Mouse (Mus musculus) lung, embryonic 15.5 days (tissue): ENCODE results near the gene Vps29. TPM values are rescaled to one million over a fixed set of nuclear protein-coding genes. Genes with fewer than 3 reads are reported as not detected.

Experiments
- ATAC-seq: fragments of 200-750 bp; cut with Nextera tagmentation; 2 replicates; pipeline ENCODE4 v1.8.0; 2017; ENCODE audit warnings: moderate number of reproducible peaks, borderline replicate concordance; ENCODE audit not compliant: low FRiP score, low TSS enrichment; ENCODE audit errors: extremely low read depth
- H3K27ac ChIP-seq: fragments of 300-500 bp; sonication (generic); 2 replicates; pipeline ENCODE4 v1.5.1; 2015; ENCODE audit warnings: moderate library complexity, mild to moderate bottlenecking, inconsistent platforms
- H3K27me3 ChIP-seq: fragments of 300-500 bp; sonication (generic); 2 replicates; pipeline ENCODE4 v1.6.1; 2015; ENCODE audit warnings: inconsistent platforms
- H3K36me3 ChIP-seq: fragments of 300-500 bp; sonication (generic); 2 replicates; pipeline ENCODE4 v1.6.1; 2015; ENCODE audit warnings: inconsistent platforms
- H3K4me1 ChIP-seq: fragments of 300-500 bp; sonication (generic); 2 replicates; pipeline ENCODE4 v1.6.1; 2015; ENCODE audit warnings: inconsistent platforms
- H3K4me2 ChIP-seq: fragments of 300-500 bp; sonication (generic); 2 replicates; pipeline ENCODE4 v1.6.1; 2015; ENCODE audit warnings: inconsistent platforms, mild to moderate bottlenecking, moderate library complexity
- H3K4me3 ChIP-seq: fragments of 300-500 bp; sonication (generic); 2 replicates; pipeline ENCODE4 v1.5.1; 2015; ENCODE audit warnings: mild to moderate bottlenecking, inconsistent platforms
- H3K9ac ChIP-seq: fragments of 300-500 bp; sonication (generic); 2 replicates; pipeline ENCODE4 v1.6.1; 2015; ENCODE audit warnings: inconsistent platforms
- H3K9me3 ChIP-seq: fragments of 300-500 bp; sonication (generic); 2 replicates; pipeline ENCODE4 v1.6.1; 2016; ENCODE audit warnings: inconsistent platforms
- WGBS: fragments of 180-500 bp; shearing (Covaris S2); methylation state at CpG from one replicate; pipeline ENCODE4 v1.1.7; 2015; 5-methylcytosine and 5-hydroxymethylcytosine counted together
- polyA plus RNA-seq: library from polyadenylated mRNA; unstranded; fragments of >200 nt; fragmentation: Nextera tagmentation; extraction: Ambion mirVana; gene quantifications from 2 replicates; pipeline ENCODE4 v1.2.1, GENCODE M21; 2015

Gene Vps29
- 211 and 224 TPM in 2 replicates for polyA plus RNA-seq

- H3K27me3 ChIP-seq = no peaks in the 10 kb centered on the region
- H3K27ac ChIP-seq = peak within 1 kb of the TSS; percentile 70
- peak within 1 kb of the TSS; percentile 99 for H3K4me3 ChIP-seq
- ATAC-seq = peak; percentile 90
- 0 out of 2 replicates have a peak, but pooled peaks cover 4% of the 10 kb centered on the region for H3K36me3 ChIP-seq
- peaks cover 9% of the 10 kb centered on the region; the same call in 1 of the 2 replicates for H3K4me1 ChIP-seq
- peak within 1 kb of the TSS; percentile 87 for H3K4me2 ChIP-seq
- 2% methylated on average over 51 of the region's 51 CpGs for WGBS
- H3K9me3 ChIP-seq = no peaks in the 10 kb centered on the region
- peak within 1 kb of the TSS; percentile 92 for H3K9ac ChIP-seq
Observed at GRCm38 (mm10) chr5:122353807-122354491, at the start of gene Vps29, which contains the start of gene Rad9b. Gene Vps29 (plus strand): TSS chr5:122354369. Gene Rad9b (minus strand): TSS chr5:122354233.

GRCm38 (mm10) chr5:122304541-122304940 lies 49.6 kb upstream of the Vps29 start:
- no peak; the same call in 1 of the 2 replicates for ATAC-seq
- Histone ChIP-seq H3K27me3 (no peaks in the 10 kb centered on the region), H3K4me2 (no peak overlapping the region), H3K36me3 (peaks cover 9% of the 10 kb centered on the region; the same call in 1 of the 2 replicates), H3K4me1 (peaks cover 25% of the 10 kb centered on the region), H3K9me3 (no peaks in the 10 kb centered on the region), H3K27ac (peak overlapping the region; percentile 47; the same call in 1 of the 2 replicates), H3K4me3 (no peak overlapping the region), H3K9ac (no peak overlapping the region)
- 56% methylated on average over 6 of the region's 6 CpGs for WGBS

DNA sequence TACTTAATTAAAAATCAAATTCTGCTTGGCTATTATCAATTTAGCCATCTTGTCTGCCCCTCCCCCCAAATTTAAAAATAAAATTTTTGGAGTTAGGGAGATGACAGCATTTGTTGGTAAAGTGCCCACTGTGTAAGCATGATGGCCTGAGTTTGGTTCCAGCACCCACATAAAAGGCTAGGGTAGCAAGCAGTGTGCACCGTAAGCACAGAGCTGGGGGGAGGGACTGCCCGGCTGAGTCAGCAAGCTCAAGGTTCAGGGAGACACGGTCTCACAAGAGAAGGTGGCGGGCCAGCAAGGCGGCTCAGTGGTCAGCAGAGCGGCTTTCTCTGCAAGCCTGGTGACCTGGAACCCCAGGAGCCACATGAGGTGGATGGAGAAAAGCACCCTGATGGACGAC lies 48.7 kb upstream of the Vps29 start:
- ATAC-seq = no peak

DNA sequence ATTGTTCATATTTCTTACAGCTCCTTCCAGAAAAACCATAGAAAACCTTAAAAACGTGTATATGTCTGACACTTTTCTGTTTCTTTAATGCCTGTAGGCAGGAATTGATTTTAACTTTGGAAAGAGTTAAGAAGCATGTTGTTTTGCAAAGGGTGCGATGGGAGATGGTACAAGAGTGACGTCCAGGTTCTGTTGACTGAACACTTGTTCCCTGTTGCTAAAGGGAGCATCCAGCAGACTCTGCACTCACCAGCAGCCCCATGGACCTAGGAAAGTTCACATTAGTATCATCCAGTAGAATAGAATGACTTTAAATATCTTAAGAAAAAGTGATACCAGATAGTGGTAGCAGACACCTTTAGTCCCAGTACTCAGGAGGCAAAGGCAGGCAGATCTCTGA lies 47.6 kb upstream of the Vps29 start:
- no peak for ATAC-seq
- peaks cover 25% of the 10 kb centered on the region for H3K4me1 ChIP-seq
- no peak overlapping the region for H3K27ac ChIP-seq
- no peak overlapping the region for H3K4me3 ChIP-seq
- peaks cover 7% of the 10 kb centered on the region; the same call in 1 of the 2 replicates for H3K36me3 ChIP-seq
- H3K9ac ChIP-seq = no peak overlapping the region
- 85% methylated on average over 3 of the region's 3 CpGs for WGBS
- H3K4me2 ChIP-seq = no peak overlapping the region
- no peaks in the 10 kb centered on the region for H3K27me3 ChIP-seq
- H3K9me3 ChIP-seq = no peaks in the 10 kb centered on the region

More for the DNA sequence above, 48.7 kb upstream of the Vps29 start:
- Histone ChIP-seq H3K9me3 (no peaks in the 10 kb centered on the region), H3K27me3 (no peaks in the 10 kb centered on the region), H3K36me3 (peaks cover 7% of the 10 kb centered on the region; the same call in 1 of the 2 replicates), H3K4me2 (no peak overlapping the region), H3K27ac (no peak overlapping the region), H3K4me3 (no peak overlapping the region), H3K4me1 (peaks cover 25% of the 10 kb centered on the region), H3K9ac (no peak overlapping the region)
- WGBS = 89% methylated on average over 7 of the region's 7 CpGs

GRCm38 (mm10) chr5:122310699-122311098 lies 43.5 kb upstream of the Vps29 start:
- H3K27ac ChIP-seq = no peak overlapping the region
- H3K27me3 ChIP-seq = no peaks in the 10 kb centered on the region
- peaks cover 23% of the 10 kb centered on the region for H3K4me1 ChIP-seq
- H3K4me3 ChIP-seq = no peak overlapping the region
- no peak overlapping the region for H3K4me2 ChIP-seq
- WGBS = 84% methylated on average over 8 of the region's 8 CpGs
- peaks cover 11% of the 10 kb centered on the region; the same call in 1 of the 2 replicates for H3K36me3 ChIP-seq
- no peak for ATAC-seq
- H3K9ac ChIP-seq = no peak overlapping the region
- no peaks in the 10 kb centered on the region for H3K9me3 ChIP-seq

- 59% methylated on average over 7 of the region's 7 CpGs for WGBS
- ATAC-seq = no peak
- no peak overlapping the region for H3K4me3 ChIP-seq
- H3K4me1 ChIP-seq = peaks cover 24% of the 10 kb centered on the region
- H3K9me3 ChIP-seq = no peaks in the 10 kb centered on the region
- H3K4me2 ChIP-seq = no peak overlapping the region
- H3K27me3 ChIP-seq = no peaks in the 10 kb centered on the region
- no peak overlapping the region for H3K9ac ChIP-seq
- peaks cover 11% of the 10 kb centered on the region; the same call in 1 of the 2 replicates for H3K36me3 ChIP-seq
- H3K27ac ChIP-seq = no peak overlapping the region
Observed at GRCm38 (mm10) chr5:122311692-122312091, 42.5 kb upstream of the Vps29 start.

DNA sequence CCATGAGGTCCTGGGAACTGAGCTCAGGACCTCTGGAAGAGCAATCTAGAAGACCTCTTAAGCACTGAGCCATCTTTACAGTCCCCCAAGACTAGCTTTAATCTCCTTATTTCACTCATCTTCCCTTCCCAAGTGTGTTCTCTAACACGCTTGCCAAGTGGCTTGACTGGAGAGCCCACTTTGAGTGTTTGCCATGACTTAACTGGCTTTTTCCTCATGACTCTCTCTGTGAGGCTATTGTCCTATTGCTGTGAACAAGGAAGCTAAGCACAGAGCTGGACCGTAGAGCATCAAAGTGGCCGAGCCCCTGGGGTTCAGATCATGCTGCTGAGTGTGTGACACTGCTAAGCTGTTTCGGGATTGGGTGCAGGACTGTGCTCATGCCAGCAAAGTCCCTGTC lies 41.8 kb upstream of the Vps29 start:
- Histone ChIP-seq H3K9ac (no peak overlapping the region), H3K4me2 (no peak overlapping the region), H3K4me1 (peaks cover 24% of the 10 kb centered on the region), H3K36me3 (peaks cover 11% of the 10 kb centered on the region; the same call in 1 of the 2 replicates), H3K27me3 (no peaks in the 10 kb centered on the region), H3K4me3 (no peak overlapping the region), H3K27ac (no peak overlapping the region), H3K9me3 (no peaks in the 10 kb centered on the region)
- 67% methylated on average over 4 of the region's 4 CpGs for WGBS
- no peak for ATAC-seq

GRCm38 (mm10) chr5:122312942-122313684 lies 41.1 kb upstream of the Vps29 start:
- WGBS = 83% methylated on average over 17 of the region's 17 CpGs
- H3K4me1 ChIP-seq = peaks cover 24% of the 10 kb centered on the region
- no peaks in the 10 kb centered on the region for H3K27me3 ChIP-seq
- no peak for ATAC-seq
- H3K9me3 ChIP-seq = no peaks in the 10 kb centered on the region
- H3K9ac ChIP-seq = no peak overlapping the region
- no peak overlapping the region for H3K4me3 ChIP-seq
- H3K36me3 ChIP-seq = peaks cover 11% of the 10 kb centered on the region; the same call in 1 of the 2 replicates
- H3K4me2 ChIP-seq = no peak overlapping the region
- no peak overlapping the region for H3K27ac ChIP-seq

DNA sequence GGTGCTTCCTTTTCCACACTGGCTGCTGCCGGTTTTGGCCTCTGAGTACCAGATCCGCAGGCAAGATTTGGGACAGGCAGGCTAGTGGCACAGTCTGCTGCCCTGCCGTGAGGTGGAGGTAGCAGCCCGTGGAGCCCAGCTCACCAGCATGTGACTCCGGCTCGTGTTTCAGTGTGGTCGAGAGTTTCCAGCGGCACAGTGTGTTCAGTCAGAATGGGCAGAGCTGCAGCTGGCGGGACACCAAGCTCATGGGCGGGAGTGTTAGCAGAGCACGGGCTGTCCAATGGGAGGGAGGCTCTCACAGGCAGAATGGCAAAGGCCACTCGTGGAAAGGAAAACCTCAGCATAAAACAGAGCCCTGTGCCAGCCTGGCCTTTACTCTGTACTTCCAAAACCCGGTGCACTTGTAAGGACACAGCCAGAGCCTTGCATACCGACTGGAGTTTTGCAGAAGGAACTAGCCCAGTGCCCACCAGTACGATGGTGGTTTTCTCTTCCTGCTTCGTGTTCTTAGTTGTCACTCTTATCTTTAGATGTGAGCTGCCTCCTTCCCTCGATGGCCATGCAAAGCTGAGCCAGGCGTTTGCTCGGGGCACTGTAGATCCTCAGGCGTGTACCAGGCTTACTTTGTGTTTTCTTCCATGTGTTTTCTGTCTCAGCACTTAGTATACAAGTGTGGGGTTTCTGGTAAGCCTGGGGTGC lies 39.1 kb upstream of the Vps29 start:
- no peaks in the 10 kb centered on the region for H3K27me3 ChIP-seq
- no peak overlapping the region for H3K4me2 ChIP-seq
- peak overlapping the region; percentile 42 for H3K27ac ChIP-seq
- 0 out of 2 replicates have a peak, but pooled peaks cover 4% of the 10 kb centered on the region for H3K36me3 ChIP-seq
- peak; percentile 86 for ATAC-seq
- peaks cover 36% of the 10 kb centered on the region for H3K4me1 ChIP-seq
- no peaks in the 10 kb centered on the region for H3K9me3 ChIP-seq
- whole genome bisulfite sequencing = 46% methylated on average over 20 of the region's 20 CpGs
- H3K9ac ChIP-seq = no peak overlapping the region
- H3K4me3 ChIP-seq = no peak overlapping the region

- no peak overlapping the region for H3K27ac ChIP-seq
- H3K9me3 ChIP-seq = no peaks in the 10 kb centered on the region
- H3K4me2 ChIP-seq = no peak overlapping the region
- no peak overlapping the region for H3K9ac ChIP-seq
- no peak overlapping the region for H3K4me3 ChIP-seq
- WGBS = 72% methylated on average over 11 of the region's 11 CpGs
- peaks cover 27% of the 10 kb centered on the region for H3K4me1 ChIP-seq
- peaks cover 16% of the 10 kb centered on the region for H3K36me3 ChIP-seq
- no peak for ATAC-seq
- no peaks in the 10 kb centered on the region for H3K27me3 ChIP-seq
Observed at GRCm38 (mm10) chr5:122317329-122318045, 36.7 kb upstream of the Vps29 start.

DNA sequence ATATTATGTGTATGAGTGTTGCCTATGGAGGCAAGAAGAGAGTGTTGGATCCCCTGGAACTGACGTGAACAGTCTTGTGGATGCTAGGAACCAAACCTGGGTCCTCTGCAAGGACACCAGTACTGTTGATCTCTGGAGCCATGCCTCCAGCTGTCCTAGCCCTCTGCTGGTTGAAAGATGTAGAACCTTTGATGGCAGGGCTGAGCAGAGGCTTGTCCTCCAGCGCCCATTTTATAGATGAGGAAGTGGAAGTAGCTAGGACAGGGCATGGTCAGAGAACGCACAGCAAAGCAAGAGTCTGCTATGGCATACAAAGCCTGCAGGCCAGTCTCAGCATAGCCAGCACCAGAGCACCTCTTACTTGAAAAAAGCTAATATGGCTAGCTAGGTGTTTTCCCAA lies 36.1 kb upstream of the Vps29 start:
- H3K4me1 ChIP-seq = peaks cover 25% of the 10 kb centered on the region; the same call in 1 of the 2 replicates
- H3K4me2 ChIP-seq = no peak overlapping the region
- no peak overlapping the region for H3K27ac ChIP-seq
- H3K4me3 ChIP-seq = no peak overlapping the region
- no peak for ATAC-seq
- H3K9ac ChIP-seq = no peak overlapping the region
- H3K36me3 ChIP-seq = peaks cover 16% of the 10 kb centered on the region
- H3K27me3 ChIP-seq = no peaks in the 10 kb centered on the region
- H3K9me3 ChIP-seq = no peaks in the 10 kb centered on the region
- 70% methylated on average over 3 of the region's 3 CpGs for WGBS
